Mouse (Mus musculus): ENCODE measurements around the gene Ccdc71. TPM values are rescaled to one million over a fixed set of nuclear protein-coding genes. Genes with fewer than 3 reads are reported as not detected.

Gene Ccdc71
- polyA plus RNA-seq, 1 experiment from 2014 or later, result 53.9 TPM

DNA sequence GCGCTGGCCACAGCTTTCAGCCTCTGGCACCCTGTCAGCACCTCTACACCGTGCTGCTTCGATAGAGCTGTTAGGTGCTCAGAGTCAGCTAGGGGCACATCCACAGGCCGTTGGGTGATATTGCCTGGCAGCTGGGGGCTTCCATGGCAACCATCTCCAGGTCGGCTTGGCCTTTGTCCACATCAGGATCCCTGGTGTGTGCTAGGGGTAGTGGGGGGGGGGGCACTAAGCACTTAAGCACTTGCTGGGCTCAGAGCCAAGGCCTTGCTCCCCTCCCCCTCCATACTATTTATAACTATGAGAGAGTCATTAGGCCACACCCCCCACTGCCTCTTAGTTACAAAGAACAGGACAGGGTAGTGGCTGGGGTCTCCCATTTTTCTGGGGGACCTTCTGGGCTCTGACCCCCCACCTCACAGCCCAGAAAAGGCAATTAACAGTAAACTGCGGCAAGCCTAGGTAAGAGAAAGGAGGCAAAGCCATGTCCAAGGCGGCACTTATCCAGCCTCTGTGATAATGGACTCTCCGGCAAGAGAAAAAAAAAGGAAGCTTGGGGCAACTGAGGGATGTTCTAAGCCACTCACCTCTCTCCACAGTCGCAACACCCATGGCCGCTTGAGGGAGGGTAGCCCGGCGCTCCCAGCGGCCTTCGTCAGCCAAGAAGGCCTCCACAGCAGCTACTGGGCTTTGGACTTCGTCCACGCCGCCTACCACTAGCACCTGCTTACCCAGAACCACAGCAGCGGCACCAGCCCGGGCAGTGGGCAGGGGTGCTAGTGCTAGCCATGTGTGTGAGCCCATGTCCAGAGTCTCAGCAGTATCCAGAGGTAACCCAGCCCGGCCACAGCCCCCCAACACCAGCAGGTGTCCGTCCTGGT is 9.8 kb upstream of the Ccdc71 start:
- WGBS, result 59% methylated on average over 21 of the region's 21 CpGs
- Histone ChIP-seq H3K4me3 (replicated peaks) (peak overlapping the region; percentile 60), H3K27me3 (replicated peaks) (no peaks in the 10 kb centered on the region; the same call in 1 of the 2 replicates), H3K36me3 (no peaks in the 10 kb centered on the region; the same call in 1 of the 2 replicates), H3K4me2 (replicated peaks) (peak overlapping the region; percentile 96), H3K4me1 (replicated peaks) (peaks cover 40% of the 10 kb centered on the region), H3K9me3 (no peaks in the 10 kb centered on the region), H3K27ac (peak overlapping the region; percentile 70), H3K9ac (peak overlapping the region; percentile 75)
- peak; percentile 51 for ATAC-seq

DNA sequence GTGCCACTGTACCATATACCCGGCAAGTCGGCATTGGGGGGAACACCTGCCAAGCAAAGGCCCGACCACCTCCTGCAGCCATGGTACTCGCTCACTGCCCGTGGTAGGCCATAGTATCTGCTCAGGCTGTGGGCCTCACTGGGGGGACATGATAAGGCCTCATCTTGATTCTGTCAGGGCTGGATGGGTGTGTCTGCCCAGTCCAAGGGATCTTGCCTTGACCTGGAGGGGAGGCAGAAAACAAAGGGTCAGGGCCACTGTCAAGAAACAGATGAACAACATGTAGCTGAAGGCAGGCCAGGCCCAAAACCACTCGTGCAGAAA is 9.2 kb upstream of the Ccdc71 start:
- peak overlapping the region; percentile 96 for H3K4me2 ChIP-seq (replicated peaks)
- H3K9ac ChIP-seq, result peak overlapping the region; percentile 75
- no peak for ATAC-seq
- peaks cover 40% of the 10 kb centered on the region for H3K4me1 ChIP-seq (replicated peaks)
- peak overlapping the region; percentile 70; the same call in 1 of the 2 replicates for H3K27ac ChIP-seq
- no peaks in the 10 kb centered on the region; the same call in 1 of the 2 replicates for H3K36me3 ChIP-seq
- H3K4me3 ChIP-seq (replicated peaks), result peak overlapping the region; percentile 60
- WGBS, result 78% methylated on average over 6 of the region's 6 CpGs
- H3K9me3 ChIP-seq, result no peaks in the 10 kb centered on the region
- no peaks in the 10 kb centered on the region; the same call in 1 of the 2 replicates for H3K27me3 ChIP-seq (replicated peaks)

DNA sequence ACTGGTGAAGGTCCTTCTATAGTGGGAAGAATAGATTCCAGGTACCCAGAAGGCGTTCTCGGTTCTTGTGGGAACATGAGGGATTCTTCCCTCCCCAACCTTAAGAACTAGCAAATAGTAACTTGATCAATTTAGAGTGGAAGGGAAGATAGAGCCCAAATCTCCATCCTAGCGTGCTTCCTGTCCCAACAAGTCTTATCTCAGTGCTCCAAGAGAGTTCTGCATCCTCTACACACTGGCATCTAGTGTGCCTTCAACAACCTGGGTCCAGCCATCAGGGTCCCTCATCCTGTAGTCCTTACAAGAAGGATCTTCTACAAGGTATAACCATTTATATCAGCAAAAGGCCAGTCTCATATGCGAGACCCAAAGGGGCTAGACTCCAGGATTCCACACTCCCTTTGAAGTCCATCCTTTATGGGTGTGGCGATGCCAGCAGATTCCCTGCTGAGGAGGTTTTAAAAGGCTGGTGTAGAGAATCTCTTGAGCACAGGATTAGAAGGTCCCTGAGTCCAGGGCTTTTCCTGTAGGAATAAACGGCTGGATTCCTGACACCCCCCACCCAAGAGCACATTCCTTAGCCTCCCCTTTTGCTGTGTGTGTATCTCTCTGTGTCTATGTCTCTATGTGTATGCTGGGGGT is 8.7 kb upstream of the Ccdc71 start:
- H3K4me2 ChIP-seq (replicated peaks), result peak overlapping the region; percentile 96
- H3K9me3 ChIP-seq, result no peaks in the 10 kb centered on the region
- ATAC-seq, result peak; percentile 9; the same call in 1 of the 2 replicates
- H3K4me3 ChIP-seq (replicated peaks), result peak overlapping the region; percentile 60
- peak overlapping the region; percentile 87 for H3K27ac ChIP-seq
- no peaks in the 10 kb centered on the region; the same call in 1 of the 2 replicates for H3K36me3 ChIP-seq
- H3K9ac ChIP-seq, result peak overlapping the region; percentile 75
- H3K4me1 ChIP-seq (replicated peaks), result peaks cover 40% of the 10 kb centered on the region
- WGBS, result 47% methylated on average over 6 of the region's 6 CpGs
- no peaks in the 10 kb centered on the region; the same call in 1 of the 2 replicates for H3K27me3 ChIP-seq (replicated peaks)

DNA sequence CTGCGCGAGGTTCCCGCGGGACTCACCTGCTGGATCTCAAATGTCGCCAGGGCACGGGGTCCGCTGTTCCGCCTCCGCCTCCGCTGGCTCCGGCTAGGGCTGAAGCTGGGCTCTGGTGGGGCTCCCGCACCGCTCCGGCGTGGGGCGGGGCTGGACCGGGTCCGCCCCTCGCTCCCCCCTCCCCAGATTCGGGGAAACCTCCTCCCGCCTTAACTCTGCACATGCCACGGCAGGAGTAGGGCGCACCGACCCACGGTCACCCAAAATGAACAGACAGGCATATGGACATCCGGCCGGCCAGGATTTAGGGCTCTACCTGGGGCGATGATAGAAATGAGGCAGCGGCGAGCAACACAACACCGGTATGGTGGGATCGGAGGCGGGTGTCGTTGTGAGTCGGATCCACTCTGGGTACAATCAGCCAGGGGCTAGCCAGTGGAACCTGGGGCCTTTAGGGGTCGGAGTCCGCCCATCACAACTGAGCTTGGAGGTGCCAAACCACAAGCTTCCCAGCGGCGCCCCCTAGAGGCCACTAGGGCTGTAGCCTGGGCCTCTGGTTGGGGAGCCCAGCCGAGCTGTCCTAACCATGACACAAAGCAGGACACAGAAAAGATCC is 7.9 kb upstream of the Ccdc71 start:
- Histone ChIP-seq H3K4me2 (replicated peaks) (peak overlapping the region; percentile 96), H3K4me1 (replicated peaks) (peaks cover 40% of the 10 kb centered on the region), H3K27me3 (replicated peaks) (no peaks in the 10 kb centered on the region; the same call in 1 of the 2 replicates), H3K9me3 (no peaks in the 10 kb centered on the region), H3K36me3 (no peaks in the 10 kb centered on the region; the same call in 1 of the 2 replicates), H3K9ac (peak overlapping the region; percentile 75), H3K4me3 (replicated peaks) (peak overlapping the region; percentile 60), H3K27ac (peak overlapping the region; percentile 87)
- ATAC-seq, result peak; percentile 90
- under 1% methylated on average over 40 of the region's 40 CpGs for WGBS

DNA sequence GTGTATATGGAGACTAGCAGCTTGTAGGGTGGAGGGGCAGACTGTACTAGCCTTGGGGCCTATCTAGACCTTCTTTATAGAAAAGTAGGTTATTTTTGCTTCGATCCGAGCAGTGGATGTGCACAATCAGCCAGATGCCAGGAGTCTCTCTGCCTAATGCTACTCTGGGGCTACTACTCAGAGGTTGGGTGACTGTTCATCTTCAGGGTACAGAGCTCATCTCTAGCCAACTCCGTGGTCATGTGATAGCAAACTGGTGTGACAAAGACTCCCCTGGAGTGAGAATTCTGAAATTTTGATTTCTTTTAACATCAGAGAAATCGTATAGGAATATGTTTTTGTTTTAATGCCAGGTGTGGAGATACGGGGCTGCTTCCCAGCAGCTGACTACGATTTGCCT is 7.4 kb upstream of the Ccdc71 start:
- peak overlapping the region; percentile 87 for H3K27ac ChIP-seq
- ATAC-seq, result peak; percentile 31
- H3K27me3 ChIP-seq (replicated peaks), result no peaks in the 10 kb centered on the region; the same call in 1 of the 2 replicates
- WGBS, result 28% methylated on average over 6 of the region's 6 CpGs
- H3K4me2 ChIP-seq (replicated peaks), result peak overlapping the region; percentile 96
- H3K9me3 ChIP-seq, result no peaks in the 10 kb centered on the region
- H3K36me3 ChIP-seq, result no peaks in the 10 kb centered on the region; the same call in 1 of the 2 replicates
- H3K9ac ChIP-seq, result peak overlapping the region; percentile 75
- H3K4me3 ChIP-seq (replicated peaks), result peak overlapping the region; percentile 60
- H3K4me1 ChIP-seq (replicated peaks), result peaks cover 40% of the 10 kb centered on the region

DNA sequence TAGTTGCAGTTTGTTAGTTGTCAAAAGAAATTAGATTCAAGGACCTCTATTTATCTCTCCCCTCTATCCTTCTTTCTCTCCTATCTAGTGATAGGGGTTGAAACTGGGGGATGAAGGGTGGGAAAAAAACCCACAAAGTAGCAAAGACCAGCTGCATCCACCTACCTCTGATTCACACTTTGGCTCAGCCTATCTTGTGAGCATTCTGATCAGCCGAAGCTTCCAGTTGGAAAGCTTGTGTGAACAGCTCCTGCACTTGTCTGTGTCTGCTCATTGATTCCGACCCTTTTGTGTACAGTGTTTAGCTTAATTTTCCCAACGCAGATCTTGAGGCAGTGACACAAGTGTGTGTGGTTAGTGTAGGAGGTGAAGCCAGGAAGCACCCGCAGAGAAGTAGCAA is 6.9 kb upstream of the Ccdc71 start:
- H3K27me3 ChIP-seq (replicated peaks), result no peaks in the 10 kb centered on the region; the same call in 1 of the 2 replicates
- H3K9me3 ChIP-seq, result no peaks in the 10 kb centered on the region
- peak overlapping the region; percentile 87; the same call in 1 of the 2 replicates for H3K27ac ChIP-seq
- H3K36me3 ChIP-seq, result no peaks in the 10 kb centered on the region; the same call in 1 of the 2 replicates
- ATAC-seq, result no peak
- whole genome bisulfite sequencing, result 49% methylated on average over 4 of the region's 4 CpGs
- no peak overlapping the region for H3K4me3 ChIP-seq (replicated peaks)
- H3K4me2 ChIP-seq (replicated peaks), result peak overlapping the region; percentile 96
- H3K9ac ChIP-seq, result no peak overlapping the region; the same call in 1 of the 2 replicates
- H3K4me1 ChIP-seq (replicated peaks), result peaks cover 40% of the 10 kb centered on the region

DNA sequence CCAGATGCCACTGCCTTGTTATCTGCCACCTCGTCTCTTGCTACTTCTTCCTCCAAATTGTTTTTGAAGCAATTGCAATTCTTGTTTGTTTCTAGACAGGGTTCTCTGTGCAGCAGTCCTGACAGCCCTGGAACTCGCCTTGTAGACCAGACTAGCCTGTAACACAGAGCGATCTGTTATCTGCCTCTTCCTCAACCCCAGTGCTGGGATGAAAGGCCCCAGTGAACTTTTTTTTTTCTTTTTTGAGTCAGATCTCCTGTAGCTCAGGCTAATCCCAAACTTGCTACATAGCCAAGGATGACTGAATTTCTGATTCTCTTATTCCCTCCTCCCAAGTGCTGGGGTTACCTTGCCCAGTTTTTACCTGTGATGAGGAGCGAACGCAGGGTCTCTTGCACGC is 5.9 kb upstream of the Ccdc71 start:
- Histone ChIP-seq H3K27me3 (replicated peaks) (no peaks in the 10 kb centered on the region; the same call in 1 of the 2 replicates), H3K9me3 (no peaks in the 10 kb centered on the region), H3K9ac (no peak overlapping the region), H3K4me1 (replicated peaks) (peaks cover 38% of the 10 kb centered on the region), H3K27ac (no peak overlapping the region), H3K4me2 (replicated peaks) (no peak overlapping the region), H3K4me3 (replicated peaks) (no peak overlapping the region), H3K36me3 (no peaks in the 10 kb centered on the region)
- ATAC-seq, result no peak
- 86% methylated on average over 6 of the region's 6 CpGs for WGBS

DNA sequence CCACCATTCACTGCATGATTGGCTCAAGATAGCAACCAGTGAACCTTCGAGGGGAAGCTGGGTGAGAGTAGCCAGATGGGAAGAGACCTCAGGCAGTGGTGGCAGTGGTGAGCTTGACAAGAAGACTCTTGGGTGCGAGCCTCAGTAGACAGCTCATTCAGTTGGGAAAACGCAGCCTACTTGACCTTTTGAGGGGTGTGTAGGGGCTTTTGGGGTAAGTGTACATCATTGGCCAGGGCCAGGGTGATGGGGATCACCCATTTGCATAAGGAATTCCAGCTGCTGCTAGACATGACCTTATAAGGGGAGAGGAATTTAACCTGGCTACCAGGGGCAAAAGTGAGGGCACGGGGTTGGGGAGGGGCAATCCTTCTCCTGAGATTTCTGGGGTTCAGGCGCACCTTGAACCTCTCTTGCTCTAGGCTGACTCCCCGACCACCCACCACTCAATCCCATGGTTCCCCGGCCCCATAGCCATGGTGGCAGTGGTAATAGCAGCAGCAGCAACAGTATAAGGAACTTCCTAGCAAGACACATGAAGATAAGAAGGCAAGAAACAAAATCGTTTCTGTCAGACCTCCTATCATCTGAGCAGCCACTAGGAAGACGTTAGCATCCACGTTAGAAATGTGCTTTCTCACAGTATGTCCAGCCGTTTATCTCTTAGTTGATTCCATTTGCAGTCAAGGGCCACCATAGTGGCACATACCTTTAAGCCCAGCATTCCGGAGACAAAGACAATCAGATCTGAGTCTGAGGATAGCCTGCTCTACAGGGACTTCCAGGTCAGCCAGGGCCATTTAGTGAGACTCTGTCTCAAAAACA is 4.4 kb upstream of the Ccdc71 start:
- no peak overlapping the region for H3K27ac ChIP-seq
- H3K9me3 ChIP-seq, result no peaks in the 10 kb centered on the region
- no peak overlapping the region for H3K9ac ChIP-seq
- H3K4me2 ChIP-seq (replicated peaks), result no peak overlapping the region
- H3K4me1 ChIP-seq (replicated peaks), result peaks cover 28% of the 10 kb centered on the region
- no peak for ATAC-seq
- 71% methylated on average over 12 of the region's 12 CpGs for WGBS
- H3K36me3 ChIP-seq, result no peaks in the 10 kb centered on the region
- H3K27me3 ChIP-seq (replicated peaks), result no peaks in the 10 kb centered on the region
- H3K4me3 ChIP-seq (replicated peaks), result no peak overlapping the region

DNA sequence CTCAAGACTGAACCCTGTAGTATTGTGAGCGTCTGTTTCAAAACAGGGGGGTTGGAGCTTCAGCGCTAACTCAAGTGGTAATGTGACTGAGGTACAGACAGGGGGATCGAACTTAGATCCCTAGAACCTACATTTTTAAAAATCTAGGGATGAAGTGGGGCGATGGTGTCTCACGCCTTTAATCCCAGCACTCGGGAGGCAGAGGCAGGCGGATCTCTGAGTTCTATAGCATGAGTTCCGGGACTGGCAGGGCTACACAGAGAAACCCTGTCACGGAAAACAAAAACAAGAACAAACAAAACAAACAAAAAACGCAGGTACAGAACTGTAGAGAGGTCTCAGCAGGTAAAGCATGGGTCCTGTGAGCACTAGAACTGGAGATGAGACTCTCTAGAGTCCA is 3.4 kb upstream of the Ccdc71 start:
- H3K4me3 ChIP-seq (replicated peaks), result no peak overlapping the region
- peaks cover 27% of the 10 kb centered on the region for H3K4me1 ChIP-seq (replicated peaks)
- H3K9me3 ChIP-seq, result no peaks in the 10 kb centered on the region
- no peaks in the 10 kb centered on the region for H3K36me3 ChIP-seq
- no peak for ATAC-seq
- H3K9ac ChIP-seq, result no peak overlapping the region
- H3K27ac ChIP-seq, result no peak overlapping the region
- 89% methylated on average over 10 of the region's 10 CpGs for WGBS
- no peaks in the 10 kb centered on the region for H3K27me3 ChIP-seq (replicated peaks)
- no peak overlapping the region for H3K4me2 ChIP-seq (replicated peaks)

DNA sequence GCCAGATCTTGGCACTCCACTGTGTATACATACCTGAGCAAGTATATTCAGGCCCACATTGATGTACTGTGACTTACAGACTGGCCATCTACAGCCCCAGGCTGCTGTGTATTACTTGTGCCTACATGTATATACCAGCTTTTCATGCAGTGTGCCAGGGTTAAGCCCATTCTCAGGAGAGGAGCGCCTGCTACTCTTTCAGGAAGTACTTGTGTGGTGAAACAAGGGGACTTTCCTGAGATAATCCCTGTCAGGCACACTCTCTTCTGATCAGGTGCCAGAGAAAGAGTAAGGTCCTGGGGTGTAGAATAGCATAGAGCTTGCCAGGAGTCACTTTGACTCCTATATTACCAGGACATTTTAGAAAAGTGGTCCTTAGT is 398 bp upstream of the Ccdc71 start:
- Histone ChIP-seq H3K27me3 (replicated peaks) (no peaks in the 10 kb centered on the region), H3K27ac (peak overlapping the region; percentile 96), H3K4me3 (replicated peaks) (peak overlapping the region; percentile 84), H3K4me1 (replicated peaks) (peaks cover 29% of the 10 kb centered on the region), H3K4me2 (replicated peaks) (peak overlapping the region; percentile 86), H3K36me3 (peaks cover 17% of the 10 kb centered on the region), H3K9ac (no peak overlapping the region), H3K9me3 (no peaks in the 10 kb centered on the region)
- no peak; the same call in 1 of the 2 replicates for ATAC-seq
- WGBS, result 89% methylated on average over 1 of the region's 1 CpGs

DNA sequence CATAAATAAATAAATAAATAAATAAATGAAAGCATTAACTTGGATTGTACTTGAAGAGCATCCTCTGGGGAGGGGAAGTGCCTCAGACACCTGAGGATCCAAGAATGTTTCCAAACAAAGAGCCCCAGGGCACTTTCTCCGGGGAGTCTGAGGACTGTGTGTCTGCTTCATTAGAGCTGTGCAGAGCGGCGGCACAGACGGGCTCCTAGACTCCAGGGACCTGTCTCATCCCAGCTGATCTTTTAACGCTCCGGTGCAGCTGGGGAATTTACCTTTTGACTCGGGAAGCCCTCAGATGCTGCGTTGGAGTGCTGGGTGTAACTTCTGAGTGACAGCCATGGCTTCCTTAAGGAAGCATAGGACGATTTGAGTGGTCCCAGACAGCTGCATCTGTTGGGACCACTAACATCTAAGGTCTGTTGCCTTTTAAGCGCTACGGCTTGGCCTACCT is 879 bp downstream of the Ccdc71 start, which contains the start of gene Klhdc8b:
Klhdc8b (minus strand) TSS at position 401 of the 451 bp plus-strand sequence.
- WGBS, result 18% methylated on average over 11 of the region's 11 CpGs

More for the DNA sequence above, 879 bp downstream of the Ccdc71 start, which contains the start of gene Klhdc8b:
- Histone ChIP-seq H3K4me3 (replicated peaks) (peak within 1 kb of the TSS; percentile 84), H3K9me3 (no peaks in the 10 kb centered on the region), H3K4me1 (replicated peaks) (peaks cover 29% of the 10 kb centered on the region), H3K36me3 (peaks cover 24% of the 10 kb centered on the region), H3K4me2 (replicated peaks) (peak within 1 kb of the TSS; percentile 86), H3K27me3 (replicated peaks) (no peaks in the 10 kb centered on the region), H3K9ac (peak within 1 kb of the TSS; percentile 87), H3K27ac (peak within 1 kb of the TSS; percentile 96)
- ATAC-seq, result peak; percentile 11

All from intestine, embryonic 15.5 days (tissue).